Mouse (Mus musculus) heart, embryonic 13.5 days (tissue): Measurements from ENCODE around the gene Rasgef1a. TPM values are rescaled to one million over a fixed set of nuclear protein-coding genes. Genes with fewer than 3 reads are reported as not detected.

Experiments used
- ATAC-seq: fragments of 200-750 bp; cut with Nextera tagmentation; 2 replicates; pipeline ENCODE4 v1.8.0; 2017; ENCODE audit warnings: moderate TSS enrichment; ENCODE audit not compliant: insufficient number of reproducible peaks, low FRiP score, low TSS enrichment; ENCODE audit errors: extremely low read depth
- H3K27ac ChIP-seq: fragments of 300-500 bp; sonication (generic); replicated peaks from 2 replicates; pipeline ENCODE4 v1.5.1; 2015; ENCODE audit warnings: moderate library complexity, mild to moderate bottlenecking, inconsistent platforms
- H3K27me3 ChIP-seq: fragments of 300-500 bp; sonication (generic); replicated peaks from 2 replicates; pipeline ENCODE4 v1.6.1; 2015; ENCODE audit warnings: mild to moderate bottlenecking, inconsistent platforms
- H3K36me3 ChIP-seq: fragments of 300-500 bp; sonication (generic); 2 replicates; pipeline ENCODE4 v1.6.1; 2015; ENCODE audit warnings: mild to moderate bottlenecking, inconsistent platforms
- H3K4me1 ChIP-seq: fragments of 300-500 bp; sonication (generic); 2 replicates; pipeline ENCODE4 v1.6.1; 2015; ENCODE audit warnings: inconsistent platforms
- H3K4me2 ChIP-seq: fragments of 300-500 bp; sonication (generic); 2 replicates; pipeline ENCODE4 v1.6.1; 2015; ENCODE audit warnings: inconsistent platforms, mild to moderate bottlenecking, moderate library complexity
- H3K4me3 ChIP-seq: fragments of 300-500 bp; sonication (generic); 2 replicates; pipeline ENCODE4 v1.5.1; 2015; ENCODE audit warnings: moderate library complexity, mild to moderate bottlenecking, inconsistent platforms
- H3K9ac ChIP-seq: fragments of 300-500 bp; sonication (generic); 2 replicates; pipeline ENCODE4 v1.6.1; 2015; ENCODE audit warnings: inconsistent platforms, mild to moderate bottlenecking, moderate library complexity
- H3K9me3 ChIP-seq: fragments of 300-500 bp; sonication (generic); 2 replicates; pipeline ENCODE4 v1.6.1; 2016; ENCODE audit warnings: inconsistent platforms
- WGBS: fragments of 180-500 bp; shearing (Covaris S2); methylation state at CpG from one replicate; pipeline ENCODE4 v1.1.7; 2015; ENCODE audit warnings: mixed read lengths; 5-methylcytosine and 5-hydroxymethylcytosine counted together
- polyA plus RNA-seq: library from polyadenylated mRNA; unstranded; fragments of >200 nt; fragmentation: Nextera tagmentation; extraction: Ambion mirVana; gene quantifications from 2 replicates; pipeline ENCODE4 v1.2.1, GENCODE M21; 2015

Rasgef1a gene
- polyA plus RNA-seq, 1 experiment from 2014 or later, result 0.32 TPM

GRCm38 (mm10) chr6:118031467-118031866 lies 20.2 kb downstream of the Rasgef1a start:
- H3K27ac ChIP-seq, result no peak overlapping the region
- H3K9ac ChIP-seq, result no peak overlapping the region
- no peak for ATAC-seq
- 67% methylated on average over 1 of the region's 1 CpGs for WGBS
- H3K36me3 ChIP-seq, result no peaks in the 10 kb centered on the region
- H3K9me3 ChIP-seq, result no peaks in the 10 kb centered on the region
- H3K4me2 ChIP-seq, result no peak overlapping the region
- no peak overlapping the region for H3K4me3 ChIP-seq
- H3K4me1 ChIP-seq, result 0 out of 2 replicates have a peak, but pooled peaks cover 5% of the 10 kb centered on the region
- no peaks in the 10 kb centered on the region for H3K27me3 ChIP-seq

- H3K4me1 ChIP-seq, result 0 out of 2 replicates have a peak, but pooled peaks cover 7% of the 10 kb centered on the region
- H3K4me3 ChIP-seq, result no peak overlapping the region
- H3K36me3 ChIP-seq, result no peaks in the 10 kb centered on the region
- H3K4me2 ChIP-seq, result no peak overlapping the region
- H3K27me3 ChIP-seq, result no peaks in the 10 kb centered on the region
- WGBS, result 63% methylated on average over 6 of the region's 6 CpGs
- H3K27ac ChIP-seq, result no peak overlapping the region
- no peaks in the 10 kb centered on the region for H3K9me3 ChIP-seq
- no peak for ATAC-seq
- H3K9ac ChIP-seq, result no peak overlapping the region
These were observed 24.4 kb downstream of the Rasgef1a start for GRCm38 (mm10) chr6:118035639-118036038.

- H3K9me3 ChIP-seq, result no peaks in the 10 kb centered on the region
- H3K27me3 ChIP-seq, result no peaks in the 10 kb centered on the region
- H3K27ac ChIP-seq, result no peak overlapping the region
- 0 out of 2 replicates have a peak, but pooled peaks cover 7% of the 10 kb centered on the region for H3K4me1 ChIP-seq
- H3K9ac ChIP-seq, result no peak overlapping the region
- no peak overlapping the region for H3K4me2 ChIP-seq
- H3K4me3 ChIP-seq, result no peak overlapping the region
- no peaks in the 10 kb centered on the region for H3K36me3 ChIP-seq
- 55% methylated on average over 9 of the region's 9 CpGs for WGBS
- no peak for ATAC-seq
These were observed 25.0 kb downstream of the Rasgef1a start for GRCm38 (mm10) chr6:118036118-118036805.

GRCm38 (mm10) chr6:118036866-118037265 lies 25.6 kb downstream of the Rasgef1a start:
- 58% methylated on average over 5 of the region's 5 CpGs for WGBS

GRCm38 (mm10) chr6:118045180-118045579 lies 33.9 kb downstream of the Rasgef1a start:
- no peak for ATAC-seq
- Histone ChIP-seq H3K4me1 (peaks cover 10% of the 10 kb centered on the region; the same call in 1 of the 2 replicates), H3K9ac (no peak overlapping the region), H3K4me3 (no peak overlapping the region), H3K9me3 (0 out of 2 replicates have a peak, but pooled peaks cover 4% of the 10 kb centered on the region), H3K27me3 (no peaks in the 10 kb centered on the region), H3K4me2 (no peak overlapping the region), H3K36me3 (no peaks in the 10 kb centered on the region), H3K27ac (no peak overlapping the region)
- WGBS, result 33% methylated on average over 4 of the region's 4 CpGs

More at GRCm38 (mm10) chr6:118036866-118037265, 25.6 kb downstream of the Rasgef1a start:
- Histone ChIP-seq H3K4me2 (no peak overlapping the region), H3K9me3 (no peaks in the 10 kb centered on the region), H3K36me3 (no peaks in the 10 kb centered on the region), H3K27ac (no peak overlapping the region), H3K4me3 (no peak overlapping the region), H3K4me1 (0 out of 2 replicates have a peak, but pooled peaks cover 7% of the 10 kb centered on the region), H3K9ac (no peak overlapping the region), H3K27me3 (no peaks in the 10 kb centered on the region)
- ATAC-seq, result no peak

GRCm38 (mm10) chr6:118045892-118046291 lies 34.7 kb downstream of the Rasgef1a start:
- ATAC-seq, result no peak
- Histone ChIP-seq H3K4me1 (peaks cover 14% of the 10 kb centered on the region), H3K4me2 (no peak overlapping the region), H3K27ac (no peak overlapping the region), H3K9ac (no peak overlapping the region), H3K4me3 (no peak overlapping the region), H3K9me3 (0 out of 2 replicates have a peak, but pooled peaks cover 4% of the 10 kb centered on the region), H3K27me3 (no peaks in the 10 kb centered on the region), H3K36me3 (no peaks in the 10 kb centered on the region)
- WGBS, result 36% methylated on average over 7 of the region's 7 CpGs

DNA sequence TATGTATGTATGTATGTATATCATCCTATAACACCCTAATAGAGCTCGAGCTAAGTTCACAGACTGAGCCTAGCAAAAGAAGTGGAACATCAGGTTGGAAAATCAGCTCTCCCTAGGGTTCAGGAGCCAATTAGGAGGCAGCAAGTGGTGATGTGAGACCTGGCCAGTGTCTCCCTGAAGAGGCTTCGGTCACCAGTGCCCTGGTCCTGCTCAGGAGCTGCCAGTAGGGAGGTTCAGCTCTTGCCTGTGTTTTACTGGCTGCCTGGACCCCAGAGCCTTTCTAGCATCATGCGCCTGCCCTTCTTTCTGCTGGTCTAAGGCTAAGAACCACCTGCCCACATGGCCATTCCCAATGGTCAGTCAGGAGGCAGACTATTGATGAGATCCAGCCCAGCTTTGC lies 35.3 kb downstream of the Rasgef1a start:
- Histone ChIP-seq H3K4me3 (no peak overlapping the region), H3K27ac (no peak overlapping the region), H3K27me3 (no peaks in the 10 kb centered on the region), H3K4me1 (peaks cover 20% of the 10 kb centered on the region), H3K4me2 (no peak overlapping the region), H3K9ac (no peak overlapping the region), H3K36me3 (no peaks in the 10 kb centered on the region), H3K9me3 (0 out of 2 replicates have a peak, but pooled peaks cover 4% of the 10 kb centered on the region)
- WGBS, result 71% methylated on average over 3 of the region's 3 CpGs
- no peak for ATAC-seq

DNA sequence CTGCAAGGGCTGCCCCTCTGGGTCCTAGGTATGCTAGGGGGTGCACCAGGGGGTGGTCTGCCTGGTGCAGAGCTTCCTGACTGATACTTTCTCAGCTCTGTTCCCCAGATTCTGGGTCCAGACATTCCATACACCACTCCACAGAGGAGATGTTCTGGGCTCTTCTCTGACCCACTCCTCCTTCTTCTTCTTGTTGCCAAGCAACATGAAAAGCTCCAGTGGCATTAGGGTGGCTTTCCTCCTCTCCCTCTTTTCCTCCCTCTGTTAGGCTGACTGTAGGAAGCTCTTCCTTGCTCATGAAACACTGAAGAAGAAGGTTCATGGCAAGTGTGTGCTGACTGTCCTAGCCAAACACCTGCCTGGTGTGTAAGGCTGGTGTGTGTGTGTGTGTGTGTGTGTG lies 35.7 kb downstream of the Rasgef1a start:
- Histone ChIP-seq H3K27me3 (no peaks in the 10 kb centered on the region), H3K4me1 (peaks cover 24% of the 10 kb centered on the region), H3K4me2 (no peak overlapping the region), H3K9me3 (0 out of 2 replicates have a peak, but pooled peaks cover 4% of the 10 kb centered on the region), H3K36me3 (no peaks in the 10 kb centered on the region), H3K4me3 (no peak overlapping the region), H3K27ac (no peak overlapping the region), H3K9ac (no peak overlapping the region)
- no peak for ATAC-seq

- 71% methylated on average over 4 of the region's 4 CpGs for WGBS
- H3K4me1 ChIP-seq, result peaks cover 28% of the 10 kb centered on the region
- H3K4me2 ChIP-seq, result no peak overlapping the region
These were observed 36.7 kb downstream of the Rasgef1a start for GRCm38 (mm10) chr6:118047811-118048505.

DNA sequence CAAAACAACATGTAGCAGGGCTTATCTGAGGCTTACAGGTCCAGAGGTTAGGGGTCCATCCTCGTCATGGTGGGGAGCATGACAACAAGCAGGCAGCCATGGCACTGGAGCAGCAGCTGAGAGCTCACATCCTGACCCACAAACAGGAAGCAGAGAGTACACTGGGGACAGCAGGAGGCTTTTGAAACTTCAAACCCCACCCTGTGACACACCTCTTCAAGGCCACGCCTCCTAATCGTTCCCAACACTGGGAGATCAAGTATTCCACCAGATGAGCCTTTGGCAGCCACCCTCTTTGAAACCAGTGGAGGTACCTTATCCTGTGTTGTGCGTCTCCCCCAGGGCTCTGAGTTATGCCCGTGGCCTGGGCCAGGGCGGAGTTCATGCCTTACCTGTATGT lies 38.5 kb downstream of the Rasgef1a start:
- no peak overlapping the region for H3K9ac ChIP-seq
- H3K4me2 ChIP-seq, result no peak overlapping the region
- H3K4me1 ChIP-seq, result peaks cover 28% of the 10 kb centered on the region
- H3K9me3 ChIP-seq, result no peaks in the 10 kb centered on the region
- H3K27me3 ChIP-seq, result no peaks in the 10 kb centered on the region
- H3K36me3 ChIP-seq, result no peaks in the 10 kb centered on the region
- no peak for ATAC-seq
- WGBS, result 73% methylated on average over 6 of the region's 6 CpGs
- H3K4me3 ChIP-seq, result no peak overlapping the region
- no peak overlapping the region for H3K27ac ChIP-seq

More at GRCm38 (mm10) chr6:118047811-118048505, 36.7 kb downstream of the Rasgef1a start:
- no peaks in the 10 kb centered on the region for H3K36me3 ChIP-seq
- no peak for ATAC-seq
- H3K9ac ChIP-seq, result no peak overlapping the region
- no peaks in the 10 kb centered on the region for H3K9me3 ChIP-seq
- H3K27me3 ChIP-seq, result no peaks in the 10 kb centered on the region
- H3K27ac ChIP-seq, result no peak overlapping the region
- no peak overlapping the region for H3K4me3 ChIP-seq

- 24% methylated on average over 4 of the region's 4 CpGs for WGBS
- H3K9me3 ChIP-seq, result no peaks in the 10 kb centered on the region
- 0 out of 2 replicates have a peak overlapping the region, but pooled peaks have one; percentile 34 for H3K27ac ChIP-seq
- no peaks in the 10 kb centered on the region for H3K36me3 ChIP-seq
- H3K4me3 ChIP-seq, result no peak overlapping the region
- H3K27me3 ChIP-seq, result no peaks in the 10 kb centered on the region
- peak overlapping the region; percentile 5 for H3K4me2 ChIP-seq
- no peak for ATAC-seq
- peaks cover 18% of the 10 kb centered on the region for H3K4me1 ChIP-seq
- no peak overlapping the region for H3K9ac ChIP-seq
These were observed 40.2 kb downstream of the Rasgef1a start for GRCm38 (mm10) chr6:118051474-118051873.
